Mouse (Mus musculus): ENCODE results near the gene Prr29. TPM values are rescaled to one million over a fixed set of nuclear protein-coding genes. Genes with fewer than 3 reads are reported as not detected.
A peak's percentile ranks its signal among the peaks of the same experiment; 100 is the strongest.

Prr29 gene
- polyA plus RNA-seq, 1 experiment from 2014 or later: 0.41 TPM

GRCm38 (mm10) chr11:106349772-106350171, 15.5 kb upstream of the Prr29 start:
- WGBS: 76% methylated on average over 6 of the region's 6 CpGs
- ATAC-seq (ENCODE audit: low FRiP score, low TSS enrichment) (no peak), DNase-seq (ENCODE audit: low spot score) (no peak)
- Histone ChIP-seq H3K27ac (replicated peaks) (no peak overlapping the region), H3K36me3 (ENCODE audit: control insufficient read depth, insufficient read depth, low read length) (no peaks in the 10 kb centered on the region), H3K9ac (ENCODE audit: low read length) (no peak overlapping the region), H3K4me3 (ENCODE audit: low read depth, low read length) (no peak overlapping the region), H3K4me2 (replicated peaks; ENCODE audit: low read depth) (no peak overlapping the region), H3K4me1 (replicated peaks; ENCODE audit: control insufficient read depth, insufficient read depth) (no peaks in the 10 kb centered on the region), H3K9me3 (ENCODE audit: control insufficient read depth, low read length) (no peaks in the 10 kb centered on the region), H3K27me3 (ENCODE audit: control insufficient read depth, insufficient read depth, low read length) (no peaks in the 10 kb centered on the region)
- no peak for TF ChIP-seq EP300 (optimal IDR thresholded peaks at IDR 0.05)
- no peak for TF ChIP-seq CTCF (IDR thresholded peaks at IDR 0.05; ENCODE audit: low read depth)

DNA sequence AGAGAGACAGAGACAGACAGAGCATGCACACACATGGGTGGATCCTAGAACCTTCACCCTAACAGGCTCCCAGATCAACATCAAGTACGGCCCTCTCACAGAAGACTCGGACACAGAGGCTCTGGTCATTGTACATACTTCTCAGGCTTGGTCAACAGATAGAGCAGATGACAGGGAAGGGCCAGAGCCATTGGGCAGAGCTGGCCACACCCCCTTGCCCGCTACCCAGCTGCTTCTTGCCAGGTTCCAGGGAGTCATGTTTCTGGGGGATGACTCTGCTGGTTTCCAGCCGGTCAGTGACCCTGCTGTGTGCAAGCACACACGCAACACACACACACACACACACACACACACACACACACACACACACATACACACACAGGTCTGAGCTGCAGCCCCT, 14.4 kb upstream of the Prr29 start:
- H3K9ac ChIP-seq (ENCODE audit: low read length): no peak overlapping the region
- no peak overlapping the region for H3K27ac ChIP-seq (replicated peaks)
- H3K9me3 ChIP-seq (ENCODE audit: control insufficient read depth, low read length): no peaks in the 10 kb centered on the region
- WGBS: 42% methylated on average over 5 of the region's 5 CpGs
- no peak overlapping the region for H3K4me3 ChIP-seq (ENCODE audit: low read depth, low read length)
- ATAC-seq (ENCODE audit: low FRiP score, low TSS enrichment): peak; percentile 47; the same call in 1 of the 2 replicates
- TF ChIP-seq CTCF (IDR thresholded peaks at IDR 0.05; ENCODE audit: low read depth) (no peak), EP300 (optimal IDR thresholded peaks at IDR 0.05) (no peak)
- H3K4me1 ChIP-seq (replicated peaks; ENCODE audit: control insufficient read depth, insufficient read depth): no peaks in the 10 kb centered on the region
- no peaks in the 10 kb centered on the region for H3K27me3 ChIP-seq (ENCODE audit: control insufficient read depth, insufficient read depth, low read length)
- no peak overlapping the region for H3K4me2 ChIP-seq (replicated peaks; ENCODE audit: low read depth)
- no peaks in the 10 kb centered on the region for H3K36me3 ChIP-seq (ENCODE audit: control insufficient read depth, insufficient read depth, low read length)
- no peak for DNase-seq (ENCODE audit: low spot score)

- Histone ChIP-seq H3K27ac (replicated peaks) (no peak overlapping the region), H3K9me3 (ENCODE audit: control insufficient read depth, low read length) (no peaks in the 10 kb centered on the region), H3K9ac (ENCODE audit: low read length) (no peak overlapping the region), H3K4me2 (replicated peaks; ENCODE audit: low read depth) (no peak overlapping the region), H3K36me3 (ENCODE audit: control insufficient read depth, insufficient read depth, low read length) (no peaks in the 10 kb centered on the region), H3K27me3 (ENCODE audit: control insufficient read depth, insufficient read depth, low read length) (no peaks in the 10 kb centered on the region), H3K4me1 (replicated peaks; ENCODE audit: control insufficient read depth, insufficient read depth) (no peaks in the 10 kb centered on the region), H3K4me3 (ENCODE audit: low read depth, low read length) (no peak overlapping the region)
- WGBS: 58% methylated on average over 3 of the region's 3 CpGs
- TF ChIP-seq CTCF (IDR thresholded peaks at IDR 0.05; ENCODE audit: low read depth): no peak
- TF ChIP-seq EP300 (optimal IDR thresholded peaks at IDR 0.05): no peak
- ATAC-seq (ENCODE audit: low FRiP score, low TSS enrichment) (peak; percentile 33; the same call in 1 of the 2 replicates), DNase-seq (ENCODE audit: low spot score) (no peak)
Measured at GRCm38 (mm10) chr11:106351253-106351652, 14.0 kb upstream of the Prr29 start.

GRCm38 (mm10) chr11:106351941-106352340, 13.3 kb upstream of the Prr29 start:
- Histone ChIP-seq H3K9ac (ENCODE audit: low read length) (no peak overlapping the region), H3K4me3 (ENCODE audit: low read depth, low read length) (no peak overlapping the region), H3K36me3 (ENCODE audit: control insufficient read depth, insufficient read depth, low read length) (no peaks in the 10 kb centered on the region), H3K4me2 (replicated peaks; ENCODE audit: low read depth) (no peak overlapping the region), H3K27me3 (ENCODE audit: control insufficient read depth, insufficient read depth, low read length) (no peaks in the 10 kb centered on the region), H3K4me1 (replicated peaks; ENCODE audit: control insufficient read depth, insufficient read depth) (no peaks in the 10 kb centered on the region), H3K27ac (replicated peaks) (no peak overlapping the region), H3K9me3 (ENCODE audit: control insufficient read depth, low read length) (no peaks in the 10 kb centered on the region)
- TF ChIP-seq CTCF (IDR thresholded peaks at IDR 0.05; ENCODE audit: low read depth) (no peak), EP300 (optimal IDR thresholded peaks at IDR 0.05) (no peak)
- DNase-seq (ENCODE audit: low spot score) (no peak), ATAC-seq (ENCODE audit: low FRiP score, low TSS enrichment) (no peak)
- WGBS: 82% methylated on average over 4 of the region's 4 CpGs

DNA sequence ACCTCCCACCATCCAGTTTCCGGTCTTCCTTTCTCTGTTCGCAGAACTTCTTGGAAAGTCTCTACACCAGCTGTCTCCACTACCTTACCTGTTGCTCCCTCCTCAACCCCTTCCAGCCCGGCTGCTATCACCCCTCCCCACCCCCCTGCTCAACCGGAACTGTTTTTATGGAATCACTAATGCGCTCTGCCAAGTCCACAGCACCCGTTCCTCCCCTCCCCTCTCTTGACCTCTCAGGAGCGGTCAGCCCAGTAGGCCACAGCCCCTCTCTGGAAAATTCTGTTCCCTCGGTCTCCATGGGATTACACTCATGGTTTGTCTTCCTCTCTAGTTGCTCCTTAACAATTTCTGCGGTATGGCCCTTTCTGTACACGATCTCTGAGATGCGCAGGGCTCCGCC, 12.1 kb upstream of the Prr29 start, which contains the start of gene Scn4a:
TSS of gene Scn4a (minus strand) at position 101 of the 400 bp plus-strand sequence.
- ATAC-seq (ENCODE audit: low FRiP score, low TSS enrichment) (no peak), DNase-seq (ENCODE audit: low spot score) (no peak)
- WGBS: 82% methylated on average over 12 of the region's 12 CpGs
- Histone ChIP-seq H3K9ac (ENCODE audit: low read length) (no peak within 1 kb of the TSS), H3K4me3 (ENCODE audit: low read depth, low read length) (no peak within 1 kb of the TSS), H3K9me3 (ENCODE audit: control insufficient read depth, low read length) (no peaks in the 10 kb centered on the region), H3K4me2 (replicated peaks; ENCODE audit: low read depth) (no peak within 1 kb of the TSS), H3K4me1 (replicated peaks; ENCODE audit: control insufficient read depth, insufficient read depth) (no peaks in the 10 kb centered on the region), H3K36me3 (ENCODE audit: control insufficient read depth, insufficient read depth, low read length) (no peaks in the 10 kb centered on the region), H3K27ac (replicated peaks) (no peak within 1 kb of the TSS), H3K27me3 (ENCODE audit: control insufficient read depth, insufficient read depth, low read length) (no peaks in the 10 kb centered on the region)
- TF ChIP-seq EP300 (optimal IDR thresholded peaks at IDR 0.05) (no peak), CTCF (IDR thresholded peaks at IDR 0.05; ENCODE audit: low read depth) (no peak)

DNA sequence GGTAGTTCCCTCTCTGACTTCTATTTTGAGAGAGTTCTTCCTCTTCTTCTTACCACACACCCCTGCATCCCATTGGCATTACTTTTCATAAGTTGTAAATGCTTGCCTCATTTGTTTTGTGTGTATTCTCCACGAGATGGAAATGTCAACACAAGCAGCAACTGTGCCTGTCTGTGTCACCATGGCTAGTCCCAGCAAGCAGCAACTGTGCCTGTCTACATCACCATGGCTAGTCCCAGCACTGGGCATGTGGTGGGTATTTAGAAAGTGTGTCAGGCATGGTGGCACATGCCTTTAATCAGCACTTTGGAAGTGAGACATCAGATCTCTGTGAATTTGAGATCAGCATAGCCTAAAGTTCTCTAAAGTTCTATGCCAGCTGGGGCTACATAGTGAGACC, 11.1 kb upstream of the Prr29 start:
- TF ChIP-seq EP300 (optimal IDR thresholded peaks at IDR 0.05): no peak
- TF ChIP-seq CTCF (IDR thresholded peaks at IDR 0.05; ENCODE audit: low read depth): no peak
- WGBS: 26% methylated on average over 1 of the region's 1 CpGs

More for the DNA sequence above, 11.1 kb upstream of the Prr29 start:
- no peak overlapping the region for H3K4me3 ChIP-seq (ENCODE audit: low read depth, low read length)
- H3K27me3 ChIP-seq (ENCODE audit: control insufficient read depth, insufficient read depth, low read length): no peaks in the 10 kb centered on the region
- H3K4me1 ChIP-seq (replicated peaks; ENCODE audit: control insufficient read depth, insufficient read depth): no peaks in the 10 kb centered on the region
- H3K4me2 ChIP-seq (replicated peaks; ENCODE audit: low read depth): no peak overlapping the region
- no peak overlapping the region for H3K27ac ChIP-seq (replicated peaks)
- DNase-seq (ENCODE audit: low spot score) (no peak), ATAC-seq (ENCODE audit: low FRiP score, low TSS enrichment) (no peak)
- H3K9ac ChIP-seq (ENCODE audit: low read length): no peak overlapping the region
- H3K36me3 ChIP-seq (ENCODE audit: control insufficient read depth, insufficient read depth, low read length): no peaks in the 10 kb centered on the region
- H3K9me3 ChIP-seq (ENCODE audit: control insufficient read depth, low read length): no peaks in the 10 kb centered on the region

Measured in stomach, postnatal 0 days (tissue).